Mouse (Mus musculus) olfactory bulb, adult 2 months (tissue): ENCODE results near the gene Tbata.

ENCODE experiments used
- CTCF ChIP-seq: fragments of 200-500 bp; IDR thresholded peaks from 2 replicates; pipeline ENCODE4 v1.5.1; 2012; ENCODE audit warnings: low read depth, mild to moderate bottlenecking, low read length, moderate library complexity; ENCODE audit not compliant: insufficient read depth
- POLR2A ChIP-seq: fragments of 200-500 bp; IDR thresholded peaks from 2 replicates; pipeline ENCODE4 v1.6.1; 2012; ENCODE audit warnings: mild to moderate bottlenecking, low read depth, low read length, moderate library complexity; ENCODE audit not compliant: insufficient read depth

- TF ChIP-seq CTCF (no peak), POLR2A (no peak)
These were observed 25.0 kb upstream of the Tbata start for GRCm38 (mm10) chr10:61146807-61147156.
